Mouse (Mus musculus) yolk sac, embryonic 10.5 days (tissue): ENCODE measurements at regions not wholly inside any gene's neighbourhood (a gene's known extent, or its start where the extent isn't known, plus 50 kb on each side); places are given as distances from the start of the nearest gene placed in this dataset.

Experiments used
- DNase-seq: peaks from one replicate; pipeline ENCODE4 v3.0.0-alpha.2; 2017; ENCODE audit warnings: low spot score

DNA sequence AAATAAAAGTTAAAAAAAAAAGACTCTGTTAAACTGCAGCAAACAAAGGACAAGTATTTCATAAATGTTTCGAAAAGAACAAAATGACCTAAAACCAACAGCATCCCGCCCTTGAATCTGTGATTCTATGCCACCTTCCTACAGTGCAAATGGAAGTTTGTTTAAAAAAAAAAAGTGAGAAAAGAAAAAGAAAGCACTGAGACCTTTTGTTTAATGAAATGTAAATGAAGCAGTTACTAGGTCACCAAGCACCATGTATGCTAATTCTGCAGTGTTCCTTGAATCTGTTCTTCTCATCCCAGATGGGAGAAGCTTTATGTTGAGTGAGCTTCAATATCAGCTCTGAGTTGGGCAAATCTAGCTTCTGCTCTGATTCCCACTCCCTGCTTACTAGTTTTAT is 64.8 kb downstream of the Dnajb9 start:
- DNase-seq, result no peak

- DNase-seq, result no peak
Observed at GRCm38 (mm10) chr12:44139026-44139425, 71.1 kb downstream of the Dnajb9 start.

DNA sequence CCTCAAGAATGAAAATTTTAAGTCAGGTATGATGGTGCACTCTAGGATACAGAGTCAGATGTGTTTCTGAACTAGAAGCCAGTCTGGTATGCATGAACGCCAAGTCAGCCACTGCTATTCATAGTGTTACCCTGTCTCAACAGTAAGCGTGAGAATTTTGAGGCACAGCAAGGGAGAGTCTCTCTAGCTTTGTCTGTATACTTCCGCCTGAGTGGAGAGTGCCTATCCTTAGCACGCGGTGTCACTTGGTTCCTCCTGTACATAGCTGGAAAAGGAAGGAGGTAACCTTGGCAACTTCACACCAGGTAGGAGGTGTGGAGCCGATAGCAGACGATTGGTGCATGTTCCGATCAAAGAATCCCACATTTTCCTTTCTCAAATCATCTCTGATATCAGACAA is 81.3 kb downstream of the Dnajb9 start:
- no peak for DNase-seq

- DNase-seq, result no peak
Observed at GRCm38 (mm10) chr12:44105085-44105484, 105.0 kb downstream of the Dnajb9 start.

DNA sequence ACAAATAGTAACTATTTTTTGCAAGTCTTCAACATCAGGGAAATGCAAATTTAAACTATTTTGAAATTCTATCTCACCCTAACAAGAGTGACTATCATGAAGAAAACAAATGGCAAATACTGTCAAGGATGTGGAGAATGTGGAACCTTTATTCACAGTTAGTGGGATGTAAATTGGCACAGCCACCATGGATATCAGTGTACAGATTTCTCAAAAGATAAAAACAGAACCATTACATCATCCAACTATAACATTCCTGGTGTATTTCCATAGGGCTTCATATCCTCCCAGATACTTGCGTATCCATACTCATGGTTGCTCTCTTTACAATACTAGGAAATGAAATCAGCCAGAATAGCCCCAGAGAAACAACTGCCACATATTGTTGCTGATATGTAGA is 110.9 kb downstream of the Dnajb9 start:
- no peak for DNase-seq

- DNase-seq, result no peak
Observed at GRCm38 (mm10) chr12:44071766-44072165, 138.4 kb downstream of the Dnajb9 start.

DNA sequence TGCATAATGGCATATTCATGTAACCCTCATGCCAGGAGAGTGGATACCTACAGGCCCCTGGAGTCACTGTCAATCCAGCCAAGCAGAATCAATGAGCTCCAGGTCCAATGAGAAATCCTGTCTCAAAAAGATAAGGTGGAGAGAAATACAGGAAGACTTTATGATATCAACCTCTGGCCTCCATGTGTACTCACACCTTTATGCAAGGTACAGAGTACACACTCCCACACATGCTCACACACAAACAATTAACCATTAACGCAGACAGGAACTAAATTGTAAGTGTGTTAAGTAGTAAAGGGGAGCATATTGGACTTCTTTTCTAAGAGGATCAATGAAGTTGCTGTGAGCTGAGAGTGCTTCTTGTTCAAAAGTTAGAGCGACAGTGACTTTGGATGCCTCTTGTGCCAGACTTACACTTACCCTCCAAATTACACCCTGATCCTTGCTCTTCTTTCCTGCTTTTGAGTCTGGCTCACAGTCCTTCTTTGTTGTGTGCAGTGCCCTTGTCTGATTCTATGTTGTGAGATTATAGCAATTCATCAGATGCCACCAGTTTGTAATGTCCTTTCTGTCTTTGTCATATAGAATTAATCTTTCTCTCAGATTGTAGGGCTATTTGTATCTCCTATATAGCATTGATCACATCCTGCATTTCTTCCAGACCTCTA is 153.5 kb downstream of the Dnajb9 start:
- DNase-seq, result no peak

DNA sequence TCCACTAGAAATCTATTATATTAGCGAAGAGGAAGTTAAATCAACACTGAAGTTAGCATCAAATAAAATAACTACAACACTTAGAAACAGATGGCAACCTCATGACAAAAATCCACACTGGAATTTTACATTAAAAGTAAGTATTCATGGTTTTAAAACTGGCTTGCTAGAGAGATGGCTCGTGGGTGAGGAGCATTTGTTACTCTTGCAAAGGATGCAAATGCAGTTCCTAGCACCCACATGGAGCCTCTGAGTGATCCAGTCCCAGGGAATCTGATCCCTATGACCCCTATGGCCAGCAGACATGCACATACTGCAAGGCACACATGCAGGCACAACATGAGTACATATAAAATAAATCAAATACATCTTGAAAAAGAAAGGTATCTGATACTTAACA is 164.3 kb downstream of the Dnajb9 start:
- no peak for DNase-seq

GRCm38 (mm10) chr12:44044388-44045105 is 165.6 kb downstream of the Dnajb9 start:
- no peak for DNase-seq

- DNase-seq, result no peak
Observed at GRCm38 (mm10) chr12:44006795-44007194, 203.3 kb downstream of the Dnajb9 start.

DNA sequence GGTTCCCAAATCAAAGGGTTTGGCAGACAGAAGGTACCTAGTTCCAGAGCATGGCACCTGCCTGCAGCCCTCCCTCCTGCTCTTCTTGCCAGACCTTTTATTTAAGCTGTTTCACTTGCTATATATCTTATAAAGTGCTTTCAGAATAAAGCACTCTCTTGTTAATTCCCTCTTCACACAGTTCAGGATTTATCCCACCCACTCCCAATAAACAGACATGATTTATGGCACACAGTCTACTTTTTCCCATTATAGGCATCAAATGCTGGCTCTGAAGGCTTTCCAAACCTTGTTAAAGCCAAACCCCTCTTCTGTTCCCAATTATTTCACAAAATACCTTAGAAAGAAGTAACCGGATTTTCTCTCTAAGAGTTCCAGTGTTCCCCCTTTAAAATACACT is 226.6 kb downstream of the Dnajb9 start:
- no peak for DNase-seq

DNA sequence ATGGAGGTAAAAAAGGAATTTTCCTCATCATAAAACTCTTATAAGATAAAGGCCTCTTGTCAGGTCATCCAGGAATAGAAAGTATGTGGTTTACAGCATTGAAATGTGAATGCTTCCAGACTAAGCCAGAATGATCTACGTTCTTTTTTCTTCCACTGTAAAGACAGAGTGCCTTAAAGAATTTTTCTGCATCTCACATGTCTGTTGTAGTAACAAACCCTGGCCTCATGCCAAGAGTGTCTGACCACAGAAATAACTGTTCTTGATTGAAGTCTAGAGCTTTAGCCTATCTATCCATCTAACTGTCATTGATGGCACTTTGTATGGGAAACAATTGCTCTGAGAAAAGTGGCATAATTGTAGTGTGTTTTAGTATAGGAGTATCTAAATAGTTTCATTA is 246.2 kb downstream of the Dnajb9 start:
- no peak for DNase-seq

- no peak for DNase-seq
Observed at GRCm38 (mm10) chr12:43962551-43963120, 247.5 kb downstream of the Dnajb9 start.

GRCm38 (mm10) chr12:43924228-43924627 is 285.9 kb downstream of the Dnajb9 start:
- no peak for DNase-seq

DNA sequence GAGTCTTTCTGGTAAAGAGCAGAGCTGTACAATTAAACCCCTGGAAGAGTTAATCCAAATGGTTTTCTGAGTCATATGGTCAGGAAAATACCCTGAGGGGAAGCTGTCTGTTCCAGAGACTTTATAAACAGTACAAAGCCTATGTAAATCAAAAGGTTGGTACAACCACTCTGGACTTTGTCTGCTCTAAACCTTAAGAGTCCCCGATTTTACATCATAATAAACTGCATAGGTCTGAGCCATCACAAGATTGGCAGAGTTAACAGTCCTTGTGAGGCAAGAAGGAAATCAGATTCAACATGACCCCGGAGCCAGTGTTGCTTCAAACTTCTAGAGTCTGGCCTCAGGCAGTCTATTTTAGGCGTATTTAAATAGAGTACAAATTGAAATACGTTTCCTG is 289.7 kb downstream of the Dnajb9 start:
- DNase-seq, result no peak

DNA sequence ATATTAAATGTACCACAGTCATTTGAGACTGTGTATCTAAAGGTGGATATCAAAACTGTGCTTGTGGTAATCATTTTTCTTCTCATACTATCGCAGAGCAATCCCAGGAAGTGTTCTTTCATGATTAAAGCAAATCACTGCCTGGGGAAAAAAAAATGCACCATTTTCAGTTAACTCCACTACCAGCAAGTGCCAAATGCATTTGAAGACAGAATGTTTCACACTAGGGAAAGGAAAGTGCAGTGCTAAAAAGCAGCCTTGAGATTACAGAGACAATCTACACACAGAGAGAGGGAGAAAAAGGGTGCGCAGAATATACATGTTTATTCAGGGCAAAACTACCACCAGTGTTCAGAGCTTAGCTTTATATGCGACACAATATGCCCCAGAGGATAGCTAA is 291.0 kb downstream of the Dnajb9 start:
- DNase-seq, result no peak

- DNase-seq, result no peak
Observed at GRCm38 (mm10) chr12:43916779-43917178, 293.3 kb downstream of the Dnajb9 start.

- DNase-seq, result no peak
Observed at GRCm38 (mm10) chr12:43899273-43899672, 310.9 kb downstream of the Dnajb9 start.

GRCm38 (mm10) chr12:43885596-43885995 is 324.5 kb downstream of the Dnajb9 start:
- DNase-seq, result no peak

GRCm38 (mm10) chr12:43860479-43860878 is 349.6 kb downstream of the Dnajb9 start:
- DNase-seq, result no peak

GRCm38 (mm10) chr12:43856370-43856769 is 353.8 kb downstream of the Dnajb9 start:
- no peak for DNase-seq

DNA sequence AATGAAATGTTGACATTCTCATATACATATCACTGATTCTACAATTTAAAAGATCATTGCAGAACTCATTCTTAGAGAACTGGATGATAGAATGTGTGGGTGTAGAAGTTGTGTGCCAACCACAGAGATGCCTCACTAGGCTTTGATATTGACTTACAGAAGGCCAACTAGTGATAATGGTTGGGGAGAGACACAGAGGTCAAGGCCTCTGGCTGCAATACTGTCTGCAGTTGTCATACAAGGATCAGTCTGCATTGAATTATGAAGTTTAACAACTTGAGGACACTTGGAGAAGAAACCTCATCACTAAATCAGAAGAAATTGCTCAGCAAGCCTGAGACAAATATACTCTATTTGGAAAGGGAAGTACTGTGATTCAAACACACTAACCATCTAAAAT is 357.9 kb downstream of the Dnajb9 start:
- DNase-seq, result no peak

GRCm38 (mm10) chr12:43851264-43852009 is 358.7 kb downstream of the Dnajb9 start:
- DNase-seq, result no peak
